Mouse (Mus musculus) hindbrain, embryonic 16.5 days (tissue): ENCODE results near the gene Sin3a. TPM values are rescaled to one million over a fixed set of nuclear protein-coding genes. Genes with fewer than 3 reads are reported as not detected.
A peak's percentile ranks its signal among the peaks of the same experiment; 100 is the strongest.

Source experiments
- ATAC-seq: fragments of 200-750 bp; cut with Nextera tagmentation; 2 replicates; pipeline ENCODE4 v1.8.0; 2017; ENCODE audit warnings: moderate TSS enrichment, moderate library complexity
- H3K27ac ChIP-seq: fragments of 300-500 bp; sonication (generic); 2 replicates; pipeline ENCODE4 v1.5.1; 2014; ENCODE audit warnings: low read depth, mild to moderate bottlenecking, control low read depth, low read length, moderate library complexity
- H3K27me3 ChIP-seq: fragments of 300-500 bp; sonication (generic); replicated peaks from 2 replicates; pipeline ENCODE4 v1.6.1; 2014; ENCODE audit warnings: low read length; ENCODE audit not compliant: control insufficient read depth, insufficient read depth
- H3K36me3 ChIP-seq: fragments of 300-500 bp; sonication (generic); 2 replicates; pipeline ENCODE4 v1.6.1; 2014; ENCODE audit warnings: mild to moderate bottlenecking, low read length, moderate library complexity, mixed read lengths; ENCODE audit not compliant: control insufficient read depth, insufficient read depth
- H3K4me1 ChIP-seq: fragments of 300-500 bp; sonication (generic); 2 replicates; pipeline ENCODE4 v1.6.1; 2014; ENCODE audit warnings: low read depth, low read length; ENCODE audit not compliant: control insufficient read depth, insufficient read depth
- H3K4me2 ChIP-seq: fragments of 300-500 bp; sonication (generic); 2 replicates; pipeline ENCODE4 v1.6.1; 2014; ENCODE audit warnings: mild to moderate bottlenecking, low read length, control low read depth, moderate library complexity
- H3K4me3 ChIP-seq: fragments of 300-500 bp; sonication (generic); 2 replicates; pipeline ENCODE4 v1.5.1; 2014; ENCODE audit warnings: mild to moderate bottlenecking, low read length, control low read depth, moderate library complexity
- H3K9ac ChIP-seq: fragments of 300-500 bp; sonication (generic); 2 replicates; pipeline ENCODE4 v1.6.1; 2014; ENCODE audit warnings: low read depth, mild to moderate bottlenecking, control low read depth, low read length, moderate library complexity
- H3K9me3 ChIP-seq: fragments of 300-500 bp; sonication (generic); 2 replicates; pipeline ENCODE4 v1.6.1; 2014; ENCODE audit warnings: mild to moderate bottlenecking, low read length, moderate library complexity; ENCODE audit not compliant: control insufficient read depth
- WGBS: fragments of 180-500 bp; shearing (Covaris S2); extraction: QIAGEN DNeasy Blood & Tissue Kit; methylation state at CpG from one replicate; pipeline ENCODE4 v1.1.7; 2014; 5-methylcytosine and 5-hydroxymethylcytosine counted together
- polyA plus RNA-seq: library from polyadenylated mRNA; unstranded; fragments of >200 nt; fragmentation: Nextera tagmentation; extraction: Ambion mirVana; gene quantifications from 2 replicates; pipeline ENCODE4 v1.2.1, GENCODE M21; 2015

Gene Sin3a
- polyA plus RNA-seq, 1 experiment from 2014 or later: 19.6 TPM

GRCm38 (mm10) chr9:57130577-57131433 lies 59.0 kb downstream of the Sin3a start, which contains the start of gene Man2c1:
Gene Man2c1 (plus strand): TSS chr9:57130690.
- WGBS: under 1% methylated on average over 54 of the region's 58 CpGs
- Histone ChIP-seq H3K27me3 (no peaks in the 10 kb centered on the region), H3K36me3 (peaks cover 11% of the 10 kb centered on the region), H3K4me3 (peak within 1 kb of the TSS; percentile 51), H3K4me1 (peaks cover 12% of the 10 kb centered on the region), H3K9ac (peak within 1 kb of the TSS; percentile 60), H3K27ac (peak within 1 kb of the TSS; percentile 80), H3K9me3 (no peaks in the 10 kb centered on the region), H3K4me2 (peak within 1 kb of the TSS; percentile 54)
- peak; percentile 92 for ATAC-seq

DNA sequence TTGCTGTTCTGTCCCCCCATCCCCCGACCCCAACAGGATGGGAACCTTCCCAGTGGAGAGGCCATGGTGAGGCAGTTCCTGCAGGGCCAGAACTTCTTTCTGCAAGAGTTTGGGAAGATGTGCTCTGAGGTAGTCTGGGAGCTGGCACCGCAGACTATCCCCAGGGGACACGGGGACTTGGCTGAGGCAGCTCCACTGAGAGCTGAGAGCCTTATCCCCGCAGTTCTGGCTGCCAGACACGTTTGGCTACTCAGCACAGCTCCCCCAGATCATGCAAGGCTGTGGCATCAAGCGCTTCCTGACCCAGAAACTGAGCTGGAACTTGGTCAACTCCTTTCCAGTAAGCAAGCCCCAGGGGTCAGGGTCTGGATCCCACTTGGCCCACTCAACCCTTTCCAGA lies 65.4 kb downstream of the Sin3a start:
- peaks cover 25% of the 10 kb centered on the region for H3K36me3 ChIP-seq

DNA sequence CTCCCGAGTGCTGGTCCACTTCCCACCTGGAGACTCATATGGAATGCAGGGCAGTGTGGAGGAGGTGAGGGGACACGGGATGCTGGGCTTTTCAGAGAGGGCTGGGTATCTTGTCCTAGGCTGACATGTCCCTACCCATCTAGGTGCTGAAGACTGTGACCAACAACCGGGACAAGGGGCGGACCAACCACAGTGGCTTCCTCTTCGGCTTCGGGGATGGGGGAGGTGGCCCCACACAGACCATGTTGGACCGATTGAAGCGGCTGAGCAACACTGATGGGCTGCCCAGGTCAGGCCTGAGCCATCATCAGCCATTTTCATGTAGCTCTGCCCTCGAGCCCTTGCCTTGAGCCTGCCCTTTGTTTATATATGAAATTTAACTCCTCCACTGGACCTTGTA lies 65.9 kb downstream of the Sin3a start:
- Histone ChIP-seq H3K4me1 (no peaks in the 10 kb centered on the region), H3K27me3 (no peaks in the 10 kb centered on the region), H3K9ac (no peak overlapping the region), H3K9me3 (no peaks in the 10 kb centered on the region), H3K4me3 (no peak overlapping the region), H3K27ac (no peak overlapping the region), H3K4me2 (no peak overlapping the region), H3K36me3 (peaks cover 25% of the 10 kb centered on the region)
- 95% methylated on average over 9 of the region's 9 CpGs for WGBS
- no peak for ATAC-seq

More for the DNA sequence above, 65.4 kb downstream of the Sin3a start:
- no peak overlapping the region for H3K4me3 ChIP-seq
- no peaks in the 10 kb centered on the region for H3K27me3 ChIP-seq
- no peaks in the 10 kb centered on the region for H3K9me3 ChIP-seq
- H3K4me2 ChIP-seq: no peak overlapping the region
- no peaks in the 10 kb centered on the region for H3K4me1 ChIP-seq
- no peak overlapping the region for H3K9ac ChIP-seq
- no peak overlapping the region for H3K27ac ChIP-seq
- WGBS: 84% methylated on average over 6 of the region's 6 CpGs
- no peak for ATAC-seq

GRCm38 (mm10) chr9:57138507-57138906 lies 66.7 kb downstream of the Sin3a start:
- Histone ChIP-seq H3K4me3 (no peak overlapping the region), H3K4me2 (no peak overlapping the region), H3K36me3 (peaks cover 25% of the 10 kb centered on the region), H3K9me3 (no peaks in the 10 kb centered on the region), H3K27ac (no peak overlapping the region), H3K27me3 (no peaks in the 10 kb centered on the region), H3K4me1 (no peaks in the 10 kb centered on the region), H3K9ac (no peak overlapping the region)
- no peak for ATAC-seq
- 94% methylated on average over 6 of the region's 6 CpGs for WGBS

- peaks cover 27% of the 10 kb centered on the region for H3K36me3 ChIP-seq
- WGBS: 87% methylated on average over 9 of the region's 9 CpGs
Measured at GRCm38 (mm10) chr9:57139110-57139509, 67.3 kb downstream of the Sin3a start.

DNA sequence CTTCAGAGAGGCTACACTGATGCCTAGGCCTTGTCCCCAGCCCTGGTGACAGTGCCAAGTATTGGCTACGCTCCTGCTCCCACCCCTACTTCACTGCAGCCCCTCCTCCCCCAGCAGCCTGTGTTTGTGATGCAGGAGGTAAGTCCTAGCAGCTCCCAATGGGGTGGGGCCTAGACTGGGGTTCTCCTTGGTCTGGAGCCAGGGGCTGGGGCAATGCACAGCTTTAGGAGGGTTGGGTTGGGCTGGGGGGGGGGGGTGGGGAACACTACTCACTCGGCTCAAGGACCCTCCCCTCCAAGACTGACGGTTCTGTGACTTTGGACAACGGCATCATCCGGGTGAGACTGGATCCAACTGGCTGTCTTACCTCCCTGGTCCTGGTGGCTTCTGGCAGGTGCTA lies 67.7 kb downstream of the Sin3a start:
- Histone ChIP-seq H3K36me3 (peaks cover 28% of the 10 kb centered on the region), H3K27ac (no peak overlapping the region), H3K4me2 (no peak overlapping the region), H3K4me1 (no peaks in the 10 kb centered on the region), H3K9me3 (no peaks in the 10 kb centered on the region), H3K9ac (no peak overlapping the region), H3K27me3 (no peaks in the 10 kb centered on the region), H3K4me3 (no peak overlapping the region)
- ATAC-seq: no peak
- 90% methylated on average over 5 of the region's 5 CpGs for WGBS

More at GRCm38 (mm10) chr9:57139110-57139509, 67.3 kb downstream of the Sin3a start:
- Histone ChIP-seq H3K9me3 (no peaks in the 10 kb centered on the region), H3K4me1 (no peaks in the 10 kb centered on the region), H3K9ac (no peak overlapping the region), H3K27me3 (no peaks in the 10 kb centered on the region), H3K27ac (no peak overlapping the region), H3K4me3 (no peak overlapping the region), H3K4me2 (no peak overlapping the region)
- no peak for ATAC-seq

DNA sequence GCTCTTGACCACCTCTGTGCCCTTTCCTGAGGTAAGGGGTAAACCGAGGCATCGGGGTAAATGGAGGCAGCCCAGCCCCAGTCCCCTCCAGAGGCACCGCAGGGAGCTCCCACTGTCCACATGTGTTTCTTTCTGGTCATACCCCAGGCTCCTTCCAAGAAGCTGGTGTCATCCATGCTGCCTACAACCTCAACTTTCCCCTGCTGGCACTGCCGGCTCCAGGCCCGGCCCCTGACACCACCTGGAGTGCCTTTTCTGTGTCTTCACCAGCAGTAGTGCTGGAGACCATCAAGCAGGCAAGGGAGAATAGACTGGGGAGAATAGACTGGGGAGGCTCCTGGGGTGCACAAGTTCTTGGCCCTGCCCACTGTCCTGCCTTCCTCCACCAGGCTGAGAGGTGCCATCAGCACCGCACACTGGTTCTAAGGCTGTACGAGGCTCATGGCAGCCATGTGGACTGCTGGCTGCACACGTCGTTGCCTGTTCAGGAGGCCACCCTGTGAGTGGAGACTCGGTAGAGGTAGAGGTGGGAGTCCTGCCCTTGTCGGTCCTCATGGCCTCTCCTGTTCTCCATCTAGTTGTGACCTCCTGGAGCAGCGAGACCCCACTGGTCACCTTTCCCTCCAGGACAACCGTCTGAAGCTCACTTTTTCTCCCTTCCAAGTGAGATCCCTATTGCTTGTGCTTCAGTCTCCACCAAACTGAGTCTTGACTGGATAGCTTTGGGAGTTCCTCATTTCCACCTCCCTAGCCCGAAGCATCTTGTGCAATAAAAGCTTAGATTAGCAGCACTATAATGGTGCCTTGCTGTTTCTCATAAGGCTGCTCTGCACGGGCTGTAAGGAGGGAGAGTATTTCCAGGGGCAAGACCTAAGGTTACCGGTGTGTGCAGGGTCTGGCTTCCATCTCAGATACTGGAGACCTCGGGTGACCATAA lies 69.8 kb downstream of the Sin3a start:
- ATAC-seq: no peak
- H3K27me3 ChIP-seq: no peaks in the 10 kb centered on the region
- H3K4me3 ChIP-seq: no peak overlapping the region
- no peak overlapping the region for H3K4me2 ChIP-seq
- H3K4me1 ChIP-seq: no peaks in the 10 kb centered on the region; the same call in 1 of the 2 replicates
- peaks cover 22% of the 10 kb centered on the region for H3K36me3 ChIP-seq
- H3K9ac ChIP-seq: no peak overlapping the region
- no peaks in the 10 kb centered on the region for H3K9me3 ChIP-seq
- 91% methylated on average over 17 of the region's 17 CpGs for WGBS
- H3K27ac ChIP-seq: no peak overlapping the region

DNA sequence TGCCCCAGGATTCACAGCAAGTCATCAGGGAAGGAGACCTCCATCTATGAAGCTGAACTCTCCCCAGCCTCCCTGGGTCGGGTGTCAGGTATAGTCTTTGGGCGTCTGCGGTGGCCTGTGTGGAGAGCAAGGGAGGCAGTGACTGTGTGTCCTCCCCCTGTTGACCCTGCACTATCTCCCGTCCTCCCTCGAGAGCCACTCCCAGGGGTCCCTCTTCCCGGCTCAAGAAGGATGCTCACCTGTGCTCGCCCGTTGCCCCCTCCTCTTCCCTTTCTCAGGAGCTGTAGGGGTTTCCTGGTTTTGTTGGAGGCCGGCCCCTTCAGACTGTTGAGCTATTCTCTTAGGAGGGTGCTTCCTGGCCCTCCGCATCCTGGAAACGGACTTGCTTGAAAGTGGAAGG lies 71.4 kb downstream of the Sin3a start:
- peaks cover 19% of the 10 kb centered on the region for H3K36me3 ChIP-seq
- no peak overlapping the region for H3K4me3 ChIP-seq
- H3K4me1 ChIP-seq: peaks cover 8% of the 10 kb centered on the region
- ATAC-seq: no peak
- no peak overlapping the region for H3K4me2 ChIP-seq
- H3K9me3 ChIP-seq: no peaks in the 10 kb centered on the region
- no peak overlapping the region for H3K27ac ChIP-seq
- WGBS: 85% methylated on average over 11 of the region's 11 CpGs
- H3K27me3 ChIP-seq: no peaks in the 10 kb centered on the region
- no peak overlapping the region for H3K9ac ChIP-seq

GRCm38 (mm10) chr9:57144830-57145229 lies 73.0 kb downstream of the Sin3a start:
- Histone ChIP-seq H3K4me2 (no peak overlapping the region), H3K27me3 (no peaks in the 10 kb centered on the region), H3K9ac (no peak overlapping the region), H3K36me3 (peaks cover 13% of the 10 kb centered on the region; the same call in 1 of the 2 replicates), H3K4me1 (peaks cover 15% of the 10 kb centered on the region), H3K27ac (no peak overlapping the region), H3K9me3 (no peaks in the 10 kb centered on the region), H3K4me3 (no peak overlapping the region)
- 96% methylated on average over 8 of the region's 8 CpGs for WGBS
- ATAC-seq: no peak
